Mouse (Mus musculus) monocyte, adult 2 months (primary cell): Measurements from ENCODE around the gene Lsr.
"Not testable (repeated sequence)": the region's sequence is repeated elsewhere in the genome, so short reads cannot be mapped to it uniquely, and the experiment has no call there.

Experiments used
- DNase-seq, 2 experiments: peaks; one replicate each; pipeline ENCODE4 v3.0.0; 2022; ENCODE audit warnings: low spot score in 2 of 2, low read depth in 1 of 2

The Lsr gene

DNA sequence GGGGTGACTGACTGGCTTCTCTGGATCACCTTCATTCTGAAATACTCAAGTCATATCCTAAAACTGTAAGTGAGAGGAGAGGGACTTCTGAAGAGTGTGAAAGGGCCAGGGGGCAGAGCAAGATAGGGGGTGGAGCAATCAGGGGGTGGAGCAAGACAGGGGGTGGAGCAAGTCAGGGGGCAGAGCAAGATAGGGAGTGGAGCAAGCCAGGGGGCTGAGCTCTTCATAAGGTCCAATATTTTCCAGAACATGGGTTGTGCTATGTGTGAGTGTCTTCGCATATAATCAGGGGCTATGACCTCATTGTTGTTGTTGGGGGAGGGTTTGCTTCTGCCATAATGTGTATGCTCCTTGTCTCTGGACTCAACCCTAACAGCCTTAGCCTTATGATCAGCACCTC is 33.2 kb downstream of the Lsr start:
- not testable (repeated sequence) for DNase-seq

DNA sequence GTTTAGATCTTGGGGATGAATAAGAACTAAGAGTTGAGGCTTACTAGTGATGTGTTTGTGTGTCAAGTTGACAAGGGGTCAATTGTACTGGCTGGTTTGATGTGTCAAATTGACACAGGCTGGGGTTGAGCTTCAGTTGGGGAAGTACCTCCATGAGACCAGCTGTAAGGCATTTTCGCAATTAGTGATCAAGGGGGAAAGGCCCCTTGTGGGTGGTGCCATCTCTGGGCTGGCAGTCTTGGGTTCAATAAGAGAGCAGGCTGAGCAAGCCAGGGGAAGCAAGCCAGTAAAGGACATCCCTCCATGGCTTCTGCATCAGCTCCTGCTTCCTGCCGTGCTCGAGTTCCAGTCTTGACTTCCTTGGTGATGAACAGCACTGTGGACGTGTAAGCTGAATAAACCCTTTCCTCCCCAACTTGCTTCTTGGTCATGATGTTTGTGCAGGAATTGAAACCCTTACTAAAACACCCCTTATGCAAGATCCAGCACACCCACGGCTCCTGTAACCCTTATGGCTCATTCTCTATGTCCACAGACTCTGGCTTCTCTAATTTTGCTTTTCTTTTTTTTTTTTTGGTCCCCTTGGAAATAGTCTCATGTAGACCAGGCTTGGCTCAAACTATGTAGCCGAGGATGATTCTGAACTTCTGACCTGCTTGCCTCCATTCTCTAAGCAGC is 37.7 kb downstream of the Lsr start:
- peak; percentile 36 to 52 for DNase-seq

DNA sequence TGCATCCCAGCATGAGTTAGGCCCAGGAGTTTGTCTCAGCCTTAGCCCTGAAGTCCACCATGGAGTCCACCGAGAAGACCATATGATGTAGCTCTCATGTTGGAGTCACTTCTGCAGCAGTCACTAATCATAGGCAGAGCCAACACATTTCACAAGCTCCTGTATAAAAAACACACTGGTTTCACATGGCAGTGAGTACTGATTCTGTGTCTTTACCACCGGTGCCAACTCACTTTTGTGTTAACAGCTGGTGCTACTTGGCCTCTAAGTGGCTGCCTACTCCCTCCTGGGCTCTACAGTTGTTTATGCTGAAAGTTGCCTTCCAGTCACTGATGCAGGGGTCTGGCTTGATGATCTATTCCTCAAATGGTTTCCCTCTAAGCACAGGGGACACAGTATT is 48.7 kb downstream of the Lsr start, which contains the start of gene Hamp2:
Hamp2 (minus strand) TSS at position 101 of the 400 bp plus-strand sequence.
- not testable (repeated sequence) for DNase-seq

DNA sequence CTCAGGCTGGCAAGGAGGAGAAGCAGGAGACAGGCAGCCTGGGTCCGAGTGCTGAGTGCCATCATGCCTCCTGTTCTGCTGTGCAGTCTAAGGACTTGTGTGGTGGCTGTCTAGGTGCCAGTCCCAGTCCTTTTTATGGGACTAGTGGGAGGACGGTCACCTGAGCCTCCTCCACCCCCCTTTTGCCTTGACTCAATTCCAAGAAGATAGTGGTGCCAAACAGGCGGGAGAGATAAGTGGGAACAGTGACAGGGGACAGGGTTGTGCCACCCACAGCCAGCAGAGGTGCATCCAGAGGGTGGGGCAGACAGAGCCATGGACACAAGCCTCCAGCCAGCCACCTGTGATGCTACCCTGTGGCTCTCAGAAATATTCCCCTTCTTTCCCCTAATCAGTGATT is 49.2 kb downstream of the Lsr start:
- no peak for DNase-seq

DNA sequence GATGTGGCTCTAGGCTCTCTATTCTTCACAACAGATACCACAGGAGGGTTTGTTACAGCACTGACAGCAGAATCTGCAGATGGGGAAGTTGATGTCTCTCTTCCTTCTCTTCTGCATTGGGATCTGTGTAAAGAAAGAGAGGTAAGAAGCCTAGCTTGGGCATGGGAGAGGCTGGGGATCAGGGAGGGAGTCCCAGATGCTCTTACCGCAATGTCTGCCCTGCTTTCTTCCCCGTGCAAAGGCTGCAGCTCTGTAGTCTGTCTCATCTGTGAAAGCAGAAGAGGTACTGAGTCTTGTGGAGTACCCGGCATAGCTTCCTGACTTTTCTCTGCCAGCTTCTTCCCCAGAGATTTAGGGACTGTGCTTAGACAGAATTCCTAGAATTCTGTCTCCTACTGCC is 50.8 kb downstream of the Lsr start:
- DNase-seq = not testable (repeated sequence)

DNA sequence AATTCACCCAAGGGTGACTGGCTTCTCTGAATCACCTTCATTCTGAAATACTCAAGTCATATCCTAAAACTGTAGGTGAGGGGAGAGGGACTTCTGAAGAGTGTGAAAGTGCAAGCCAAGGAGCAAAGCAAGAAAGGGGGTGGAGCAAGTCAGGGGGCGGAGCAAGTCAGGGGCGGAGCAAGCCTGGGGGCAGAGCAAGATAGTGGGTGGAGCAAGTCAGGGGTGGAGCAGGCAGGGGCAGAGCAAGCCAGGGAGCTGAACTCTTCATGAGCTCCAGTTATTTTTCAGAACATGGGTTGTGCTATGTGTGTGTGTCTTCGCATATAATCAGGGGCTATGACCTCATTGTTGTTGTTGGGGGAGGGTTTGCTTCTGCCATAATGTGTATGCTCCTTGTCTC is 53.0 kb downstream of the Lsr start:
- DNase-seq = no peak

DNA sequence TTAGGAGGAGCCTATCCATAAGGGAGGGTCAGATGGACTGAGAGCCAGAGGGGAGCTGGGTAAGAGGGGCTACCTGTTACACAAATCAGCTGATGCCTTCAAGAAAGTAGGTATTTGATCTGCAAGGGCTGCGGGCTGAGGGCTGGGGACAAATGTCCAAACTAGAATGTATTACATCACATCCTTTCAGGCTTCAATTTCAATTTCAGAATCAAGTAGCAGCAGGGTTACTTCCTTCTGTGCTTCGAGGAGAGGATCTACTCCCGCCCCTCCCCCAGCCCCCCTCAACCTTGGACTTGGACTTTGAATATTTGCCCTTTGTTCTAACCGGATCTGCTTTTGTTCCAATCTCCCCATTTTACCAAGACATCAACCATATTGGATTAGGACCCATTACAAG is 56.0 kb downstream of the Lsr start:
- DNase-seq = no peak

DNA sequence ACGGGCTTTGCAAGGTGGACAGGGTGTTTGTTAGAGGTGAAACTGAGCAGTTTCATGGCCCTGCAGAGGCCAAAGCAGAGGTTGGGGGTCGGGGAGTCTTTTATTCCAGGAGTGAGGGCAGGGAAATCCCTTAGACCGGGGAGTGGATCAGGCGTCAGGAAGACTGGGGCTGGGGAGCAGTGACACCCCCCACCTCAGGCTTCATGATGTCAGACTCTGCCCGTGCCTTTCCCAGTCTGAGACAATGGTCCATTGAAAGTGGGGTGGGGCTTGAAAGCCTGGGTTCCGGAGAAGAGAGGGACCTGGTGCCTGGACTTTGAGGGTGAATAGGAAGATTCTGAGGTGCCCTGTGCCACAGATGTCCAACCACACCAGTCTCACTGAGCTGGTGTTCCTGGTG is 56.6 kb downstream of the Lsr start:
- DNase-seq = no peak

DNA sequence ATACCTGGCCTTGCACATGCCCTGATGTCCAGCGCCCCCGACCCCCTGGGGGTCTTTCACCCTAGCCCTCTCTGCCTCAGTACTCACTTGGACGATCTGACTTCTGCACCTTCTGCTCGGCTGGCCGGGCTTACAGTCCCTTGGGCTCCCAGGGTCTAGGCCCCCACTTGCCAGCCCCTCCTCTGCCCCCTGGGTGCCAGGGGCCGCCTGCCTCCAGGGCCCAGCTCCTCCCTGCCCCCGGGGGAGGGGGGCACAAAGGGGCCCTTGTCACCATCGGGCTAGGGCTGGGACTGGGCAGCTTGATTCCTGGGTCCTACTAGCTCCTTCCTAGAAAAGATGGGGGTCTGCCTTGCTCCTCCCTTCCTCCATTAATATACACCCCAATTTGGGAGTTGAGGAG is 58.5 kb downstream of the Lsr start, which contains the start of gene Mag:
Mag (minus strand) TSS at position 142 of the 400 bp plus-strand sequence.
- DNase-seq = no peak

DNA sequence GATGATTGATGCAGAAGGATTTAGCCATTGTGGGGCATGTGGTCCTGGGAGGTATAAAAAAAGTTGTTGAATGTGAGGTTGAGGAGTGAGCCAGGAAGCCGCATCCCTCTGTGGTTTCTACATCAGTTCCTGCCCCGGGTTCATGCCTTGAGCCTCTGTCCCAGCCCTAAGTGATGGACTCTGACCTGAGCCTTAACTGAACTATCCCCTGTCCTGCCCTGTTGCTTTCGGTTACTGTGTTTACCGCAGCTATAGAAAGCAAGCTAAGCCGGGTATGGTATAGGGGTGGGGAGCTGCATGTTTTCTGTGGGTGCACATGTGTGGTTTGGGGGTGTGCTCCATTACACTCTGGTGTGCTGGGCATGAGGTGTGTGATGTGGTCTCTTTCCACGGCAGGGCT is 63.5 kb downstream of the Lsr start:
- DNase-seq = no peak

DNA sequence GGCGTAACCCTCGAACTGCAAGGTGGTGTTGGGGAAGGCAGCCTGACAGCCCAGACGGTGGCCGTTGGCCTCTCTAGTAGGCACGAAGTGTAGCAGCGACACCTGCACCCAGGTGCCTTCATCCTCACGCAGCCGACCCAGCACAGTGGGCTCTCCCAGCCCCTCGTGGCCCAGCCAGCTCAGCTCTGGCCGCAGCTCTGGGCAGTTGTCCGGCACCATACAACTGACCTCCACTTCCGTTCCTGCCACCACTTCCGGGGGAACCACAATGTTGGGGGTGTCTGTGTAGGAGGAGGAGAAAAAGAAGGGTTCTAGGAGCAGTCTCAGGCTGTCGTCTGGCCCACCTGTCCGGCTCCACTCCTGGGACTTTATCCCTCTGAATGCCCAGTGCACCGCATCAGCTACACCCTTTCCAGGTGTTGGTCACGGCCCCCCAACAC is 64.3 kb downstream of the Lsr start:
- DNase-seq = no peak

DNA sequence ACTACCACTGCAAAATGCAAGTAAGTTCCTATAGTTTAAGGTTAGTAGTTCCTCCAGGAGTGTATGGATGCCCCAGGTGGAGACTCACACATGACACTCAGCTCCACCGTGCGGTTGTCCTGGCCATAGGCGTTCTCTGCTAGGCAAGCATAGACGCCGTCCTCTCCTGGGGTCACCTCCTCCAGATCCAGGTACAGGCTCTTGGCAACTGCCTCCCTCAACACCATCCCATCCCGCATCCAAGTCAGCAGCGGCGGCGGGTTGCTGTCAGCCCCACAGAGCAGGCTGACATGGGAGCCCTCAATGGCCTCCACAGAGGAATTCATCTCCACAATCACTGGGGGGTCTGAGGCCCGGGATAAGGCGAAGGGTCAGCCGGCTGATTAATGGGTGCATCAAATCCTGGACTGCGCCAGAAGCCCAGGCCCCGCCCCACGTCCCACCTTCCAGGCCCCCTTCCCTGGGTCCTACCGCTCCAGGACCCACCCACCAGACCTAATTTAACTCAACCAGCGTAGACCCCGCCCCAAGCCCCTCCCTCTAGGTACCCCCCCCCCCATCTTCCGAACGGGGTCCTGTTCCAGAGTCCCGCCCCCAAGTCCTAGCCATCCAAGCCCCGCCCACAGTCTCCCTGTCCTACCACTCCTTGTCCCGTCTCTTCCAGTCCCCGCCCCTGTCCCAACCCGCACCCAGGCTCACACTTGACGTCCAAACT is 64.8 kb downstream of the Lsr start:
- no peak for DNase-seq
